13 mouse cellular contexts compared by ENCODE assay signal in genomic region chr6:54849179-54850156, GRCm38 (mm10). TPM values are rescaled to one million over a fixed set of nuclear protein-coding genes. Genes with fewer than 3 reads are reported as not detected.
DNase-seq lines count a peak whose midpoint lies in the region; ATAC-seq and TF ChIP-seq lines count a peak whose summit lies in the region.
"Had no signal": no experiment of that assay in that cellular context is flagged by ENCODE, and none has a peak within 500 bp of the region (broad histone marks: within the 10 kb centered on the region; RNA-seq: fewer than 3 reads in every experiment).

No protein-coding gene starts in this region.

- intact Hi-C loops in heart, postnatal 10 days (cut with DNase I), result no loop called here

- H3K36me3 ChIP-seq in heart, embryonic 15.5 days, result no peaks in the 10 kb centered on the region
- H3K36me3 ChIP-seq in forebrain, postnatal 0 days (ENCODE audit: insufficient read depth), result no peaks in the 10 kb centered on the region
- H3K36me3 ChIP-seq: embryonic facial prominence, embryonic 10.5 days; forebrain, embryonic 15.5 days; kidney, embryonic 15.5 days had no signal

- TF ChIP-seq CTCF in forebrain, postnatal 0 days (IDR thresholded peaks at IDR 0.05; ENCODE audit: low read depth), result no peak

- no peaks in the 10 kb centered on the region for H3K27me3 ChIP-seq in heart, embryonic 15.5 days
- no peaks in the 10 kb centered on the region for H3K27me3 ChIP-seq in forebrain, postnatal 0 days (ENCODE audit: insufficient read depth, low read length)
- H3K27me3 ChIP-seq: forebrain, embryonic 15.5 days; kidney, embryonic 15.5 days; Patski had no signal

- no peak; the same call in 1 of the 2 replicates for ATAC-seq in heart, embryonic 15.5 days (replicated peaks; ENCODE audit: insufficient number of reproducible peaks, insufficient read depth, low FRiP score, low read depth)
- ATAC-seq in erythroblast, adult 5-6 weeks (replicated peaks; ENCODE audit: low FRiP score, poor library complexity, severe bottlenecking), result no peak
- ATAC-seq in forebrain, postnatal 0 days, result no peak
- ATAC-seq: forebrain, embryonic 15.5 days had no signal

- H3K4me3 ChIP-seq in heart, embryonic 15.5 days, result no peak overlapping the region
- no peak overlapping the region for H3K4me3 ChIP-seq in forebrain, postnatal 0 days (ENCODE audit: low read depth, low read length)
- H3K4me3 ChIP-seq: embryonic facial prominence, embryonic 10.5 days; forebrain, embryonic 15.5 days; kidney, embryonic 15.5 days had no signal

- 37% methylated on average over 4 of the region's 4 CpGs for WGBS in heart, embryonic 15.5 days
- WGBS in forebrain, postnatal 0 days, result 44% methylated on average over 4 of the region's 4 CpGs

- H3K27ac ChIP-seq in heart, embryonic 15.5 days, result peak overlapping the region; percentile 29; the same call in 1 of the 2 replicates
- no peak overlapping the region for H3K27ac ChIP-seq in forebrain, postnatal 0 days (ENCODE audit: low read depth, low read length)
- H3K27ac ChIP-seq: embryonic facial prominence, embryonic 10.5 days; forebrain, embryonic 15.5 days; kidney, embryonic 15.5 days had no signal

- H3K4me1 ChIP-seq in heart, embryonic 15.5 days (replicated peaks), result peaks cover 37% of the 10 kb centered on the region
- peaks cover 3% of the 10 kb centered on the region for H3K4me1 ChIP-seq in forebrain, postnatal 0 days (ENCODE audit: insufficient read depth)

- H3K4me2 ChIP-seq in heart, embryonic 15.5 days, result no peak overlapping the region
- H3K4me2 ChIP-seq in forebrain, postnatal 0 days (ENCODE audit: low read depth), result no peak overlapping the region
- H3K4me2 ChIP-seq: forebrain, embryonic 15.5 days; kidney, embryonic 15.5 days had no signal

- no peak overlapping the region for H3K9ac ChIP-seq in heart, embryonic 15.5 days
- H3K9ac ChIP-seq in forebrain, postnatal 0 days, result no peak overlapping the region
- H3K9ac ChIP-seq: forebrain, embryonic 15.5 days; kidney, embryonic 15.5 days had no signal

- no peak for DNase-seq in heart, postnatal 10 days
- peak; percentile 74 for DNase-seq in CD4-positive helper T cell, adult 2 months (ENCODE audit: low read depth, low spot score)
- peak; percentile 65 for DNase-seq in ZHBTc4 (ENCODE audit: low read depth, low spot score)
- DNase-seq in naive thymus-derived CD4-positive, alpha-beta T cell, adult 2 months (ENCODE audit: low read depth), result peak; percentile 78
- DNase-seq in right cerebral cortex, adult 18-20 months, result no peak
- DNase-seq in forebrain, postnatal 0 days, result no peak
- DNase-seq: lung, adult 2 months had no signal

- H3K9me3 ChIP-seq in heart, embryonic 15.5 days (replicated peaks), result no peaks in the 10 kb centered on the region
- H3K9me3 ChIP-seq in forebrain, postnatal 0 days (ENCODE audit: low read length), result no peaks in the 10 kb centered on the region
- H3K9me3 ChIP-seq: embryonic facial prominence, embryonic 10.5 days; forebrain, embryonic 15.5 days; kidney, embryonic 15.5 days had no signal

RNA-seq across cellular contexts. Expression of gene Znrf2, which starts 32.8 kb away (rescaled TPM):
- polyA plus RNA-seq in heart, embryonic 15.5 days (2015; fragmentation: Nextera tagmentation; extraction: Ambion mirVana), result 2.7 and 2.8 TPM in 2 replicates
- total RNA-seq in heart, postnatal 10 days (2021), result 10 to 100 TPM; 24.0 to 27.6 TPM
- total RNA-seq in erythroblast, adult 5-6 weeks (2015; ENCODE audit: low replicate concordance), result 14.4 and 19.4 TPM in 2 replicates
- total RNA-seq in erythroblast, adult 5-6 weeks (2017; ENCODE audit: low replicate concordance), result 11.4 and 16.2 TPM in 2 replicates
- total RNA-seq in forebrain, postnatal 0 days (2014; rRNA removed), result 74.2 and 83.8 TPM in 2 replicates
- polyA plus RNA-seq in forebrain, postnatal 0 days (2015; fragmentation: Nextera tagmentation; extraction: Ambion mirVana), result 11.2 and 13.1 TPM in 2 replicates

Comparison
In these comparisons a context has a peak if more than half of its experiments do, and no peak if none do; other contexts are left out.
1. DNase-seq: peak in CD4-positive helper T cell, adult 2 months (single experiment), ZHBTc4 (single experiment) and naive thymus-derived CD4-positive, alpha-beta T cell, adult 2 months (single experiment); none in heart, postnatal 10 days (0 of 2), right cerebral cortex, adult 18-20 months (single experiment) and forebrain, postnatal 0 days (single experiment).